Mouse (Mus musculus) megakaryocyte-erythroid progenitor cell, adult 5-6 weeks (primary cell): ENCODE data around the gene Zranb2. TPM values are rescaled to one million over a fixed set of nuclear protein-coding genes. Genes with fewer than 3 reads are reported as not detected.

ENCODE experiments used
- ATAC-seq: replicated peaks from 2 replicates; pipeline ENCODE4 v1.8.0; 2016; ENCODE audit warnings: mild to moderate bottlenecking, inconsistent platforms; ENCODE audit not compliant: severe bottlenecking, poor library complexity, low FRiP score, low TSS enrichment
- total RNA-seq, 2 experiments: library from RNA; stranded (forward) in 1 of 2; stranded (reverse) in 1 of 2; fragments of 200-1000, 215-1000 nt in 1 of 2; fragments of >200 nt in 1 of 2; fragmentation: Nextera tagmentation in 1 of 2; gene quantifications; 2 replicates each; pipeline ENCODE4 v1.2.3; 2014 to 2017

Gene Zranb2
- total RNA-seq, 2 experiments from 2014 or later: 114 to 475 TPM

DNA sequence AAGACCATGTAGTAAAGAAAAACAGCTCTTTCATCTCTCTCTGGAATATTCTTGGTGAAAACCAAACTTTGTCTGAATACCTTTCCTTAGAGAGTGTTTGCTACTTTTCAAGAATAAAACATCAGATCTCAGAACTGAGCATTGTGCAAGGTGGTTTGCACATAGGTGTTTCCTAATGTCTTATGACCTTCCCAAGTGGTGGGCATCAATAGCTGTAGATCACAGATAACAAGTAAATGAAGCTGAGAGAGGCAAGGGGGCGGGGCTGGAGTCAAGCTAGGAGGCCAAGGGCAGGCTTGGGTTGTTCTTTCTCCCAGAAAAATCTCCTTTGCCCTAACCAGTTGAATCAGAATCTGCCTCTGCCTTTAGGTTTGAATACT, 42.4 kb downstream of the Zranb2 start:
- ATAC-seq: no peak

DNA sequence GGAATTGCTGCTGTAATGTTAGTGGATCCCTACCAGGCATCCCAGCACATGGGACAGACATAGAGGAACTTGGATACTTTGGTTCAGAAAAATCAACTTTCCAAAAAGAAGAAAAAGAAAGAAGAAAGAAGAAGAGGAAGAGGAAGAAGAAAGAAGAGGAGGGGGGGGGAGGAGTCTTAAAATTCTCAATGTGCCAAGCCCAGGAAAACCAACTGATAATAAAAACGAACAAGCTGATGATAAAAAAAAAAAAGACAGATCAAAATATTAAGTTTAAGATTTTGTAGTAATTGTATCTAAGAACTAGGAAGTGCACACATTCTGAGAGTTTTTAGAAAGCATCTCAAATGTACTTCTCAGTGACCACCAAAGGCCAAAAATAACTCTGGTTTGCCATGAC, 42.9 kb downstream of the Zranb2 start:
- ATAC-seq: no peak

DNA sequence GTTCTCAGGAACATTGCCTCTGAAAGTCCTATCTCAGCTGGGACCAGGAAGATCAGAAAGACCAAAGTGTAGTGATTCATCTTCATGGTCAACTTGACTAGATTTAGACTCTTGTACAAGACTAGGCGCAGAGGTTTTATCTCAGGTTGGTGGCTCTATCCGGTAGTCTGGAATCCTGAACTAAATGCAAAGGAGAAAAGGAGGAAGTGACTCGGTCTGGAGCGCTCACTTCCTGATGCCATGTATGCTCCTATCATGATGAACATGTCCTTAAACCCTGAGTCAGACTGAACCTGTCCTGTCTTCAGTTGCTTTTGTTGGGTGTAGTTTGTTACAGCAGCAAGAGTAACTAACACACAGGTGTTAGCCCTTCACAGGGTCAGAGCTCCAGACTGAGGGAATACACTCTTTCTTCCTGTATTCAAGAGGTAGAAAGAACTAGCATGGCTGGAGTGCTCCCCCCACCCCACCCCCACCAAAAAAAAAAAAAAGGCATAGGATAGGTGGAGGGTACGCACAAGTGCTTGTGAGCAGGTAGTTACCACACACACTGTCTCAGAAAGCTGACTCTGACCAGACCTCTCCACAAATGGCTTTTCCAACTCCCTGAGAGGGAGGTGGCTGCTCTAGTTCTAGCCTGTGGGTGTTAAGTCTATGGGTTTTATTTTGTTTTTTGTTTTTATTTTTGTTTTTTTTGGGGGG, 44.7 kb downstream of the Zranb2 start:
- no peak for ATAC-seq

- ATAC-seq: no peak
These were observed 45.4 kb downstream of the Zranb2 start for GRCm38 (mm10) chr3:157579376-157579775.

DNA sequence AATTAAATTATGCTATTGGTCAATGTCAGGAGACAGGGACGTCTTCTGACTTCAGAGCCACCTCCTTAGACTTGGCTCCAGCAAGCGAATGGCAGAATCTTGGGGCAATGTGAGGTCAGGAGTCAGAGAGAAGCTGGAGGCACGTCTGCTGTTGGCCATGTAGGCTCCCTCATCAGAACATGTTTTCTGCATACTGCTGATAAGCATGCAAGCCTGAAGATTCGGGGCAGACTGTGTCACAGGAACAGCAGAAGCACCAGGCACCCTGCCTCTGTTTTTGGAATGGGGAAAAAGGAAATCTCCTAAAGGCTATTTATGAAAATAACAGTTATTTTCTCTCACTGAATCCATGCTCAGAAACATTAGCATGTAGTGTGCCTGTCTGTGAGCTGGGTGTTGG, 46.3 kb downstream of the Zranb2 start:
- peak; percentile 85 for ATAC-seq

DNA sequence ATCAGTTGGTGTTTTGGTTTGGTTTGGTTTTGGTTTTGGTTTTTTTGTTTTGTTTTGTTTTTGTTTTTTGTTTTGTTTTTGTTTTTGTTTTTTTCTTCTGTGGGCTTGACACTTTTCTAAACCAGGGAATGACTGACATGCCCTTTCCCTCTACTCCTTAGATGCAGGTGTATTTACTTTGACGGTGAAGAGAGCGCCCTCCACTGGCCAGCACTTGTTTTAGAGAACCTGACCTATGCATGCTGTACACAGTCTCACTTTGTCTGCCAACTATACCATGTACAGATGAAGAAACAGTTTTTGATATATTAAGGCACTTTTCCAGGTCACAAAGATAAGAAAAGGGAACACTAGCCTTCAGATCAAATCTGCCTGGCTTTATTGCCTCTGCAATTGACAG, 47.8 kb downstream of the Zranb2 start:
- 0 out of 2 replicates have a peak, but pooled peaks have one; percentile 27 for ATAC-seq

DNA sequence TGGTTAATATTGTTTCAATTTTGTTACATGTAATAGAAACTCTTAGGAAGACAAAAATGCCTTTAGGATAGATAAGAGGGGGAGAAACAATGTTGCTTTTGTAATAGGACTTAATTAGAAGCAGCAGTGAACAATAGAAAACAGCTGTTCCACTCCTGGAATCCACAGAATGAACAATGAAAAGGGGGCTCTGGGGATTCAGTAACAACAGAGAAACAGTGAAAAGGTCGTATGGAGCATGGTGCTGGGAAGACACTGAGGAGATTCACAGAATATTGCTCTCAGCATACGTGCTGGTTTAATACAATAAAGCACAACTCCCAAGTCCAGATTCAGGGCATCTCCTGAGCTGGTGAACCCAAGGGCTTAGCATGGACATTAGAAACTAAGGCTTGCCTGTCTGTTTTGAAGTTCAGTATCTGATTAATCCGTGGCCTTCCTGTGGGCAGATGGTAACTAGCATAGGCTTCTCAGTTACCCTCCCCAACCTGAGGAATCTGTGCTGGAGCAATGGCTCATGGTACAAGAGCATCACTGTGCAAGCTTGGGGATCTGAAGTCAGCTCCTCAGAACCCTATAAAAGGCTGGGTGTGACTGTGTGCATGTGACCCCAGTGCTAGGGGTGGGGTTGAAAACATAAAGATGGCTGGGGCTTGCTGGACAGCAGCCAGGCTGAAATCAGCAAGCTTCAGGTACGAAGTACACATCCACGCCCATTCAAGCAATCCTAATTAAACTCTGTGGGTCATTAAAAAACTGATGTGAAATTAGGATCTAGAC, 48.9 kb downstream of the Zranb2 start:
- peak; percentile 19 for ATAC-seq

DNA sequence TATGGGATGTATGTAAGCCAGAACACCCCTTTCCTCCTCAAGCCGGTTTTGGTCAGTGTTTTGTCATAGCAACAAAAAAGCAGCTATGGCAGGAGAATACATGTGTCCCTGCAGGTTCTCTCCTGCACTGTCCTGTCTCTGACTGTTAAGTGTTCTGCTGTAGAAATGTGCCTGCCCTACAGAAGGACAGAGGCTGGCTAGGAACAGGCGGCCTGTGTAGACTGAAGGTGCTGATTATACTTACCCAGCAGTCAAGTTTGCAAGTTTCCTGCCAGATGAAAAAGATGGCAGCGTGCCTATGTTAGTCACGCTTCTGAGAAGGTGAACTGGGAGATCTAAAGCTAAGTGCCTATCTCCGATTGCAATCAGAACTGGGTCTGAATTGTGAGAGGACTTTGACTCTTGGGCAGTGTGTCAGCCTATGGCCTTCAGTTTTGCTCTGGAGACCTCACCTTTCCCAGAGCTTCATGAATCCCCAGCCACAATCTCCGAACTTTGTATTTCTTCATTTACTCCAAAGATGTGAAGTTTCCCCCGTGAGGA, 63.9 kb downstream of the Zranb2 start:
- peak; percentile 48; the same call in 1 of the 2 replicates for ATAC-seq

Other genes with a start within 250 kb of the Zranb2 start
- 2.9 and 7.8 TPM in 2 replicates for gene Ptger3, start 32.7 kb downstream of the Zranb2 start, total RNA-seq (2014; fragmentation: Nextera tagmentation)
- gene Ptger3, start 32.7 kb downstream of the Zranb2 start, total RNA-seq (2017): 11.7 and 15.9 TPM in 2 replicates